Mouse (Mus musculus): ENCODE results near the gene Tmem108. TPM values are rescaled to one million over a fixed set of nuclear protein-coding genes. Genes with fewer than 3 reads are reported as not detected.

Gene Tmem108
- 10 to 100 TPM; 39.3 to 42.5 TPM for total RNA-seq (2021)
- long read RNA-seq, experiment 1, full-length matches to known transcripts: 35 of 49 reads
- long read RNA-seq, experiment 1, partial matches to known transcripts: 11 of 49 reads
- long read RNA-seq, experiment 1, other reads (novel, unspliced or antisense): 3 of 49 reads
- long read RNA-seq, experiment 2, transcript Tmem108-204 (6 exons, 2,850 nt): major isoform, 12 of 50 reads
- long read RNA-seq, experiment 2, transcript Tmem108-201 (5 exons, 3,574 nt): minor isoform, 5 of 50 reads
- long read RNA-seq, experiment 2, transcript Tmem108-203 (6 exons, 2,145 nt): minor isoform, 11 of 50 reads
- long read RNA-seq, experiment 2, transcript Tmem108-202 (2 exons, 1,591 nt): minor isoform, 5 of 50 reads
- long read RNA-seq, experiment 2, partial matches to known transcripts: 12 of 50 reads
- long read RNA-seq, experiment 2, other reads (novel, unspliced or antisense): 5 of 50 reads

- intact Hi-C loops (cut with DNase I): loop anchor here (2.0 kb wide), 2 partner anchors 235 to 271 kb away; no protein-coding TSS in a partner anchor
These were observed at the start of gene Tmem108 for GRCm38 (mm10) chr9:103761647-103762084. Tmem108 (minus strand) TSS chr9:103761837.

DNA sequence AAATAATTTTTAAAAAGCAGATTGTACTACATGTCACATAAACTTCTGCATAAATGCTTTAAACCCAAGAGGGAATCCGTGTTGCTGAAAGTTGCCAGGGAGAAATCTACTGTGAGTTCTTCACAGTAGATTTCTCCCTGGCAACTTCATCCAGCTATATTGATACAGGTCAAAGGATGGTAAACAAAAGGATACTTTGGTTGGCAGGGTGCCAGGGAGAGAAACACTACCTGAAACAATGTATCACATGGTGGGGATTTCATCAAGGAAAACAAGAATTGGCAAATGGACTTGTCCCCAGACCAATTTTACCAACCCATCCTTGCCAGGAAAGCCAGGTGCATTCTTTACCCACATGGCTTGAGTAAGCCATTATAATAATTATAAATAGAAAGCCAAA is 27.4 kb upstream of the Tmem108 start:
- no peak for DNase-seq (ENCODE audit: low spot score in 2 of 2)

More at GRCm38 (mm10) chr9:103761647-103762084, at the start of gene Tmem108:
- peak; percentile 87 to 92 for DNase-seq (ENCODE audit: low spot score in 2 of 2)

GRCm38 (mm10) chr9:103784156-103784555 is 22.5 kb upstream of the Tmem108 start:
- DNase-seq (ENCODE audit: low spot score in 2 of 2): peak in 1 of 2 experiments; percentile 30
- intact Hi-C loops (cut with DNase I): loop anchor here (5.0 kb wide), 1 partner anchor 63 kb away; no protein-coding TSS in a partner anchor

More for the DNA sequence above, 27.4 kb upstream of the Tmem108 start:
- intact Hi-C loops (cut with DNase I): no loop called here

DNA sequence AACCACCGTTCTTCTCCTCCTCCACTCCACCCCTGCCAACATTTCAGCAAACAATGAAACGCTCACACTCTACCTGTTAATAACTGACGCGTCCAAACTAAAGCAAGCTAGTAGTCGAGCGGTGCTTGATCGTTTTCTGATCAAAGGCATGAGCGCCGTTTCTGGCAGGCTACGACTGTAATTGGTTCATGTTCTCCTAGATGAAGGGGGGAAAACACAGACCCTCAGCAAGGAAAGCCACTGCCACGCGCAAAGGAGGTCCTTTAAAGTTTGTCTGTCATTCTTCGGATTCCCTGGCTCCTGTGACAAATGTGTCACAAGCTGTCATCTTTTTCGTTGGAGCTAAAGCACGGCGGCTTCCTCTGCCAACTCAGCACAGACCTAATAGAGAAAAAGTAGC is 21.6 kb upstream of the Tmem108 start:
- no peak for DNase-seq (ENCODE audit: low spot score in 2 of 2)

GRCm38 (mm10) chr9:103782306-103782705 is 20.7 kb upstream of the Tmem108 start:
- intact Hi-C loops (cut with DNase I): loop anchor here (5.0 kb wide), 1 partner anchor 65 kb away; no protein-coding TSS in a partner anchor
- DNase-seq (ENCODE audit: low spot score in 2 of 2): no peak

More for the DNA sequence above, 21.6 kb upstream of the Tmem108 start:
- intact Hi-C loops (cut with DNase I): loop anchor here (5.0 kb wide), 1 partner anchor 64 kb away; no protein-coding TSS in a partner anchor

DNA sequence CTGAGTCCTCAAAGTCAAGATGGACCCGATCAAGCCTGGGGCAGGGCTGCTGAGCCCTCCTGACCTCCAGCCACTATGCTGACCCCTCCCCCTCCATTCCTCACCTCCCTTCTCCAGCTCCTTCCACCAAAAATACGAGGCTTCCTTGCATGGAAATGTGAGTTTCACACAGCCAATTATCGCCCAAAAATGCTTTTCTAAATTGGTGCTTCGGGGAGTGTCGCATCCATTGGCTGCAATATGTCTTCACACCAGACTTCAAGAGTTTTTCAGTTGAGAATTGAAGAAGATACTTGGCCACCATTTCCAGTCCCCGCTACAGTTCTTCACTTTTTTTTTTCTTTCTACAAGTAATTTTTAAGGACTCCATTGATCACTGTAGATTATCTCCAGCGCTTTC is 19.8 kb upstream of the Tmem108 start:
- intact Hi-C loops (cut with DNase I): loop anchor here (5.0 kb wide), 1 partner anchor 66 kb away; no protein-coding TSS in a partner anchor
- no peak for DNase-seq (ENCODE audit: low spot score in 2 of 2)

GRCm38 (mm10) chr9:103780598-103780997 is 19.0 kb upstream of the Tmem108 start:
- DNase-seq (ENCODE audit: low spot score in 2 of 2): no peak
- intact Hi-C loops (cut with DNase I): loop anchor here (5.0 kb wide), 1 partner anchor 67 kb away; no protein-coding TSS in a partner anchor

GRCm38 (mm10) chr9:103778185-103778584 is 16.5 kb upstream of the Tmem108 start:
- no peak for DNase-seq (ENCODE audit: low spot score in 2 of 2)
- intact Hi-C loops (cut with DNase I): no loop called here

- no peak for DNase-seq (ENCODE audit: low spot score in 2 of 2)
- intact Hi-C loops (cut with DNase I): loop anchor here (2.0 kb wide), 2 partner anchors 236 to 270 kb away; no protein-coding TSS in a partner anchor
These were observed 476 bp downstream of the Tmem108 start for GRCm38 (mm10) chr9:103761151-103761571.

DNA sequence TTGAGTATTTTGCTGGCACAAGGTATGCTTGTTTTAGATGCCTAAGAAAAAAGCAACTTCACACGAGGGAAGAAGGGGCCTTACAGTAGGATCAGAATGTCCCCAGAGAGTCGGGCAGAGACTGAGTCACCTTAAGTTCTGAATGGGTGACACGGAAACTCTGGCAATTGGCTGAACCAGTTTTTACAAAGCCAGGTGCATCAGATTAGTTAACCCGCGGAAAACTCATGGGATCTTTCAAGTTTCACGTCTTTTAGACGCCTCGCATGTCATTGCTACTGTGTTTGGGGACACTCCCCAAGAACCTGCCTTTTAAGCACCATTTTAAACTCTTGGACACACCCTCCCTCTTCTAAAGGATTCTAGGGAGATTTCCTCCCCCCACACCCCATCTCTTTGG is 1.3 kb downstream of the Tmem108 start:
- no peak for DNase-seq (ENCODE audit: low spot score in 2 of 2)
- intact Hi-C loops (cut with DNase I): loop anchor here (2.0 kb wide), 2 partner anchors 236 to 270 kb away; no protein-coding TSS in a partner anchor

GRCm38 (mm10) chr9:103759829-103760228 is 1.8 kb downstream of the Tmem108 start:
- DNase-seq (ENCODE audit: low spot score in 2 of 2): no peak
- intact Hi-C loops (cut with DNase I): loop anchor here (2.0 kb wide), 3 partner anchors 135 to 269 kb away; no protein-coding TSS in a partner anchor

DNA sequence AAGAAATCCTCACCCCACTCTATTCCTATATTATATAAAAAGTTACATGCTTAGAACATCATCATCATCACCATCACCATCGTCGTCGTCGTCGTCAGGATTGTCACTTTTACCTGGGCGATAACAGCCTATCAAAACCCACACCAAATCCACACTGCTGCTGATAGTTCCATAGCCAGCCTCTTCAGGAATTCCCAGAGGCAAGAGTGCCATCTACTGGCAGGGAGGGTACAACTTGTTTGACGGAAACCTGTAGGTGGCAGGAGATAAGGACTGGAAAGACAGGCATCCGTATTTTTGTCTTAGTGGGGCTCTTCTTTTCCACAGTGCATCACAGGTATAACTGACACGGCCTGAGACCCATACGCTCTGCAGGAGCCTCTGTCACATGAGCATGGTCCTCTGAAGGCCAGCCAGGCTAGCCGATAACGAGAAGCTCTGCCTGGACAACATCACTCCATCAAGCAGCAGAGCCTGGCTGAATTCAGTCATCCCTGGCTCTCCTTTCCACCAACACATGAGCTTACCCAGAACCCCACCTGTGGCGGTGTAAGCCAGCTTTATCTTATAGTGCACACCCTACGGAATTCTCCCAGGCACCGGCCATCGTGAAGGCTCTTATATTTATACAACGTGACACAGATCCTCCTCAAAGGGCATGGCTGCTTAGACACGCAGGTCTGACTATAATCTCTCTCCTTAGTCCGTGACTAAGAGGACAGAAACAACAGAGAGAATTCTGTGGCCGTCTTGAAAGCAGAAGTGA is 2.5 kb downstream of the Tmem108 start:
- intact Hi-C loops (cut with DNase I): loop anchor here (2.0 kb wide), 1 partner anchor 134 kb away; no protein-coding TSS in a partner anchor
- DNase-seq (ENCODE audit: low spot score in 2 of 2): peak; percentile 91 to 93

DNA sequence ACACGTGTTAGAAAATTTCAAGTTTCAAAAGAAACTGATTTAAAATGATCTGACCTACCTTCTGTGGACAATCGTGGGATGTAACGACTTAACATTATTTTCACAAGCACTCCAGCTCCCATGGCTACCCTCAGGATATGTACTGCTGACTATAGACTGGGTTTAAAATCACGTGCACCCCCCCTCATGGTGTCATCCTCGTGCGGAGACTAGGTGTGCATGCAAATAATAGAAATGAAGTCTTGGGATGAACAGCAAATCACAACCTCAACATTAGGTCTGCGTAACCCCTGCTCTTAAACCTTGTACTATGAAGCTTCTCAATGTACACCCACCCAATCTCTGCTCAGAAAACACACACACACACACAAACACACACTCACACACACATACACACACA is 3.4 kb downstream of the Tmem108 start:
- intact Hi-C loops (cut with DNase I): loop anchor here (2.0 kb wide), 1 partner anchor 133 kb away; no protein-coding TSS in a partner anchor

GRCm38 (mm10) chr9:103752618-103753017 is 9.0 kb downstream of the Tmem108 start:
- no peak for DNase-seq (ENCODE audit: low spot score in 2 of 2)
- intact Hi-C loops (cut with DNase I): no loop called here

More for the DNA sequence above, 3.4 kb downstream of the Tmem108 start:
- DNase-seq (ENCODE audit: low spot score in 2 of 2): no peak

- intact Hi-C loops (cut with DNase I): no loop called here
- DNase-seq (ENCODE audit: low spot score in 2 of 2): no peak
These were observed 10.1 kb downstream of the Tmem108 start for GRCm38 (mm10) chr9:103751568-103751967.

DNA sequence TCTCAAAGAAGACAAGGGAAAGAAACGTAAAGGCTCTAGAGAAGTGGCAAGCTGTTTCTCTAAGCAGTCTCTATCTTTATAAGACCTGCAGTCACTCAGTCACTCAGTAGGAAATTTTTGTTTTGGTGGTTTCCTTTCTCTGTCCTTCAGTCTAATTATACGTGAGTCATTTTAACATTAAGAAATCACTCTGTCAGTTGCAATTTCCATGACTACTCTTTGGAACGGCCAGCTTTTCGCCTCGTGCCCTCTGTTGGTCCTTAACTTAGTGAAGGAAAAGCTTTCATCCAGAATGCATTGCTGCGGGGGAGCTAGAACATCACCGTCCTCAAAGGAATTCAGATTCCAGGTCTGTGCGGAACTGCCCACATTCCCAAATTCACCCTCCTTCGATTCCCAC is 11.1 kb downstream of the Tmem108 start:
- no peak for DNase-seq (ENCODE audit: low spot score in 2 of 2)
- intact Hi-C loops (cut with DNase I): no loop called here

- intact Hi-C loops (cut with DNase I): no loop called here
- no peak for DNase-seq (ENCODE audit: low spot score in 2 of 2)
These were observed 15.0 kb downstream of the Tmem108 start for GRCm38 (mm10) chr9:103746598-103746997.

GRCm38 (mm10) chr9:103740145-103740544 is 21.5 kb downstream of the Tmem108 start:
- intact Hi-C loops (cut with DNase I): no loop called here
- DNase-seq (ENCODE audit: low spot score in 2 of 2): no peak

DNA sequence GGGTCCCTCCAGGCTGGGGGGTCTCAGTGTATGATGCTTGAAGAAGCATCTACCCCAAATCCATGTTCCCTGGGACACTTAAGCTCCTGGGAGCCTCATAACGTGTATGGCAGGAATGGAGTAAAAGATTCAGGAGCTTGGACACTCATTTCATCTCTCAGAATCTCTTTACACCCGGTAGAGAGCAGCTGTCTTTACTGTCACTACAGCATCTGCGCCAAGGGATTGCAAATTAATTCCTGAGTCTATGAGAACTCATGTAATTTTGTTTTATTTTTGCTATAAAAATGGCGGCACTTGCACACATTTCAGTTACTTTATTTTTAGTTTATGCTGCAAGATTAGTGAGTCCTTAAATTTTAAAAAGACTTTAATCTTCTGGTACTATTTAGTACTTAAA is 22.6 kb downstream of the Tmem108 start:
- intact Hi-C loops (cut with DNase I): no loop called here
- peak; percentile 37 to 47 for DNase-seq (ENCODE audit: low spot score in 2 of 2)

All from left cerebral cortex, postnatal 14 days (tissue).